Mouse (Mus musculus) neural tube, embryonic 12.5 days (tissue): ENCODE data around the gene Cnot3. TPM values are rescaled to one million over a fixed set of nuclear protein-coding genes. Genes with fewer than 3 reads are reported as not detected.
"Not testable (repeated sequence)": the region's sequence is repeated elsewhere in the genome, so short reads cannot be mapped to it uniquely, and the experiment has no call there.

Source experiments
- ATAC-seq: fragments of 200-750 bp; cut with Nextera tagmentation; 2 replicates; pipeline ENCODE4 v1.8.0; 2017; ENCODE audit warnings: low read depth, mild to moderate bottlenecking, moderate TSS enrichment, moderate library complexity; ENCODE audit not compliant: low FRiP score
- H3K27ac ChIP-seq: fragments of 300-500 bp; sonication (generic); 2 replicates; pipeline ENCODE4 v1.5.1; 2016
- H3K27me3 ChIP-seq: fragments of 300-500 bp; sonication (generic); replicated peaks from 2 replicates; pipeline ENCODE4 v1.6.1; 2016; ENCODE audit warnings: mild to moderate bottlenecking
- H3K36me3 ChIP-seq: fragments of 300-500 bp; sonication (generic); 2 replicates; pipeline ENCODE4 v1.6.1; 2016; ENCODE audit warnings: mild to moderate bottlenecking
- H3K4me1 ChIP-seq: fragments of 300-500 bp; sonication (generic); 2 replicates; pipeline ENCODE4 v1.6.1; 2016
- H3K4me2 ChIP-seq: fragments of 300-500 bp; sonication (generic); replicated peaks from 2 replicates; pipeline ENCODE4 v1.6.1; 2016; ENCODE audit warnings: mild to moderate bottlenecking
- H3K4me3 ChIP-seq: fragments of 300-500 bp; sonication (generic); 2 replicates; pipeline ENCODE4 v1.5.1; 2016
- H3K9ac ChIP-seq: fragments of 300-500 bp; sonication (generic); 2 replicates; pipeline ENCODE4 v1.6.1; 2016; ENCODE audit warnings: mild to moderate bottlenecking
- H3K9me3 ChIP-seq: fragments of 300-500 bp; sonication (generic); 2 replicates; pipeline ENCODE4 v1.6.1; 2016; ENCODE audit warnings: mild to moderate bottlenecking
- WGBS: fragments of 180-500 bp; shearing (Covaris S2); methylation state at CpG from one replicate; pipeline ENCODE4 v1.1.7; 2016; 5-methylcytosine and 5-hydroxymethylcytosine counted together
- microRNA-seq: library from miRNA; unstranded; fragments of <30 nt; microRNA quantifications from one replicate; pipeline ENCODE4, GENCODE M21; 2017
- polyA plus RNA-seq: library from polyadenylated mRNA; unstranded; fragments of >200 nt; fragmentation: Nextera tagmentation; extraction: Ambion mirVana; gene quantifications from 2 replicates; pipeline ENCODE4 v1.2.1, GENCODE M21; 2016

Gene Cnot3
- polyA plus RNA-seq, 1 experiment from 2014 or later, result 58.2 TPM

DNA sequence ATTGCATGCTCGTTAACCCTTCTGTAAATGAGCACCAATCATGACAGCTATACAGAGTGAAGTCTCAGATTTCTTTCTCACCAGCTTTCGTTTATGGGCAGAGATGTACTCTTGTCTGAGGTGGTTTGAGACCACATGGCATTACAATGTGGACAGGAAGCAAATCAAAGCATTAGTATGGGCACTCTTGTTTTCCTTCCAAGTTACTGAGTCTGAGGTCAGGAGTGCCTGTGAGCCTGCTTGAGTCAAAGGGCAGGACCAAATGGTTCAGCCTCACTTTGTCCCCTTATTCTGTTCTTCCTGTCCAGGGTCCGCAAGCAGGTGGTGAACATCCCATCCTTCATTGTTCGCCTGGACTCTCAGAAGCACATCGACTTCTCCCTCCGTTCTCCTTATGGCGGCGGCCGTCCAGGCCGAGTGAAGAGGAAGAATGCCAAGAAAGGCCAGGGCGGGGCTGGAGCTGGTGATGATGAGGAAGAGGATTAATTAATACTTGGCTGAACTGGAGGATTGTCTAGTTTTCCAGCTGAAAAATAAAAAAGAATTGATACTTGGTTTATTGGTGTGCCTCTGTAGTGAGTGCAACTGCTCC, 61.4 kb downstream of the Cnot3 start:
- H3K9me3 ChIP-seq, result no peaks in the 10 kb centered on the region
- H3K27me3 ChIP-seq, result no peaks in the 10 kb centered on the region
- ATAC-seq, result no peak
- H3K9ac ChIP-seq, result peak overlapping the region; percentile 86; the same call in 1 of the 2 replicates
- 56% methylated on average over 11 of the region's 11 CpGs for WGBS
- peaks cover 24% of the 10 kb centered on the region for H3K36me3 ChIP-seq
- H3K4me2 ChIP-seq, result peak overlapping the region; percentile 82
- no peak overlapping the region for H3K27ac ChIP-seq
- peak overlapping the region; percentile 87 for H3K4me3 ChIP-seq
- peaks cover 22% of the 10 kb centered on the region for H3K4me1 ChIP-seq

DNA sequence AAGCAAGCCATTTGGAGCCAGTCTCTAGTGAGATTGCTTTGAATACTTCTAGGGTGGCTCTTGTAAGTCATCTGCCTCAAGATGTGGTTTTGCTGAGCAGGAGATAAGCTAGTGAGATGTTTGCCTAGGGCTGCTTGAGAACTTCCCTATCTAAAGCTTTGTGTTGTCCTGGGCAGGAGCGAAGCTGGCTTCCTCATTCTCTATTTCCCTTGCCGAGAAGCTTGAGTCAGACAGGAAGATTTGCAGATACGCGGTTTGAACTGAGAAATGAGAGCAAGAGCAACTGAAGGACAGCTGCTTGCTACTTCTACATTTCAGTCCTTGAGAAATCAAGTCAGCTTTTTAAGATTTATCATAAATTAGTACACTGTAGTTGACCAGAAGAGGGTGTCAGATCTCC, 62.0 kb downstream of the Cnot3 start:
- H3K27ac ChIP-seq, result no peak overlapping the region
- H3K4me3 ChIP-seq, result no peak overlapping the region; the same call in 1 of the 2 replicates
- H3K9ac ChIP-seq, result no peak overlapping the region
- no peaks in the 10 kb centered on the region for H3K9me3 ChIP-seq
- H3K4me2 ChIP-seq, result peak overlapping the region; percentile 82
- H3K36me3 ChIP-seq, result peaks cover 23% of the 10 kb centered on the region
- no peak for ATAC-seq
- WGBS, result 55% methylated on average over 4 of the region's 4 CpGs
- H3K27me3 ChIP-seq, result no peaks in the 10 kb centered on the region
- peaks cover 22% of the 10 kb centered on the region for H3K4me1 ChIP-seq

GRCm38 (mm10) chr7:3707568-3708413, 62.7 kb downstream of the Cnot3 start:
- Histone ChIP-seq H3K9me3 (no peaks in the 10 kb centered on the region), H3K9ac (no peak overlapping the region), H3K27ac (no peak overlapping the region), H3K36me3 (peaks cover 23% of the 10 kb centered on the region), H3K4me1 (peaks cover 22% of the 10 kb centered on the region), H3K4me2 (no peak overlapping the region), H3K27me3 (no peaks in the 10 kb centered on the region), H3K4me3 (no peak overlapping the region)
- 21% methylated on average over 7 of the region's 7 CpGs for WGBS
- ATAC-seq, result no peak

DNA sequence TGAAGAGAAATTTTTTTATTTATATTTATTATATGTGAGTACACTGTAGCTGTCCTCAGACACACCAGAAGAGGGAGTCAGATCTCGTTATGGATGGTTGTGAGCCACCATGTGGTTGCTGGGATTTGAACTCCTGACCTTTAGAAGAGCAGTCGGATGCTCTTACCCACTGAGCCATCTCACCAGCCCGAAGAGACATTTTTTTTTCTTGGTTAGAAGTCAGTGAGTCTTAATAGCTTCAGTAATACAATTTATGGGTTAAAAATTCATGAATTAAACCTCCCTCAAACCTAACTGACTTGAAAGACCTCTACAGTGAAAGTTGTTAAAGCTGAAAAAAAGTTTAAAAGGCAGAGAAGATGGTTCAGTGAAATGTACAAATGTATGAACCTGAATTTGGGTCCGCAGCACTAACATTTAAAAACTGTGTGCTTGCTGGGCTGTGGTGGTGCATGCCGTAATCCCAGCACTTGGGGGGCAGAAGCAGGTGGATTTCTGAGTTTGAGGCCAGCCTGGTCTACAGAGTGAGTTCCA, 63.4 kb downstream of the Cnot3 start:
- not testable (repeated sequence) for H3K27ac ChIP-seq, H3K27me3 ChIP-seq, H3K4me3 ChIP-seq, ATAC-seq, H3K9ac ChIP-seq, H3K9me3 ChIP-seq, H3K4me2 ChIP-seq
- WGBS, result 38% methylated on average over 5 of the region's 5 CpGs
- Histone ChIP-seq H3K4me1 (peaks cover 22% of the 10 kb centered on the region), H3K36me3 (peaks cover 23% of the 10 kb centered on the region)

DNA sequence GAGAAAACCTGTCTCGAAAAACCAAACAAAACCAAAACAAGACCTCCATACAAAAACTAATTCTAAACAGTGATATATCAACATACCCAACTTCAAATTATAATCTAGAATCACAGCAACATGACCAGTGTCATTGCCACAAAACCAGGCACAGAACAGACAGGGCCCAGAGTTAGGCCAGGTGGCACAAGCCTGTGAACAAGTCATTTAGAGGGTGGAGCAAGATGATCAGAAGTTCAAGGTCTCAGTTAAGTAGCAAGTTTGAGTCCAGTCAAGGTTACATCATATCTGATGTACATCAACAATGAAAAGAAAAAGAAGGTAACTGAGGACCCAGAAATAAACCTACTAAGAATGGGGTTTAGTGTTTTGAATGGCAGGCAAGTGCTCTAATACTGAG, 63.9 kb downstream of the Cnot3 start:
- ATAC-seq, result no peak
- H3K4me2 ChIP-seq, result no peak overlapping the region
- 90% methylated on average over 1 of the region's 1 CpGs for WGBS

More for the DNA sequence above, 63.9 kb downstream of the Cnot3 start:
- Histone ChIP-seq H3K9ac (no peak overlapping the region), H3K9me3 (no peaks in the 10 kb centered on the region), H3K36me3 (peaks cover 23% of the 10 kb centered on the region), H3K27ac (no peak overlapping the region), H3K4me3 (no peak overlapping the region), H3K4me1 (peaks cover 22% of the 10 kb centered on the region), H3K27me3 (no peaks in the 10 kb centered on the region)

Small RNA genes lying within 50 kb of the gene (microRNA-seq; reads per million reads assigned to microRNA genes)
- 1.7 reads per million for gene Mir3572

Other genes starting within 250 kb of the Cnot3 start
- 1.5 and 1.9 TPM in 2 replicates for gene Cacng6, start 221.1 kb upstream of the Cnot3 start, polyA plus RNA-seq
- not detected in 2 replicates for gene Tarm1, start 142.6 kb upstream of the Cnot3 start, polyA plus RNA-seq
- 0.24 and 0.29 TPM in 2 replicates for gene Oscar, start 29.1 kb upstream of the Cnot3 start, polyA plus RNA-seq
- gene Ndufa3, start 27.9 kb upstream of the Cnot3 start, polyA plus RNA-seq, result 368 and 375 TPM in 2 replicates
- gene Tfpt, start 15.3 kb upstream of the Cnot3 start, polyA plus RNA-seq, result 39.3 and 39.7 TPM in 2 replicates
- gene Prpf31, start 15.3 kb upstream of the Cnot3 start, polyA plus RNA-seq, result 126 TPM in 2 replicates
- gene Leng1, start 20.6 kb downstream of the Cnot3 start, polyA plus RNA-seq, result 23.4 and 25.7 TPM in 2 replicates
- 3.2 and 4.0 TPM in 2 replicates for gene Tmc4, start 32.3 kb downstream of the Cnot3 start, polyA plus RNA-seq
- gene Tsen34, start 47.6 kb downstream of the Cnot3 start, polyA plus RNA-seq, result 225 and 226 TPM in 2 replicates
- gene Mboat7, start 48.3 kb downstream of the Cnot3 start, polyA plus RNA-seq, result 44.3 and 47.5 TPM in 2 replicates
- 989 and 1,067 TPM in 2 replicates for gene Rps9, start 58.7 kb downstream of the Cnot3 start, polyA plus RNA-seq
- gene Pirb, start 75.1 kb downstream of the Cnot3 start, polyA plus RNA-seq, result 0.18 and 0.20 TPM in 2 replicates
- not detected in 2 replicates for gene Gm15448, start 180.4 kb downstream of the Cnot3 start, polyA plus RNA-seq
- not detected in 2 replicates for gene Pira2, start 199.8 kb downstream of the Cnot3 start, polyA plus RNA-seq